Mouse (Mus musculus) thymus, postnatal 10 days (tissue): ENCODE results near the gene Pum2.

ENCODE experiments used
- DNase-seq, 2 experiments: peaks; one replicate each; pipeline ENCODE4 v3.0.0; 2021; ENCODE audit warnings: low spot score in 2 of 2

The Pum2 gene

GRCm38 (mm10) chr12:8793410-8794051, 119.6 kb downstream of the Pum2 start:
- DNase-seq, result no peak

- DNase-seq, result no peak
Measured at GRCm38 (mm10) chr12:8797936-8798335, 124.0 kb downstream of the Pum2 start.

DNA sequence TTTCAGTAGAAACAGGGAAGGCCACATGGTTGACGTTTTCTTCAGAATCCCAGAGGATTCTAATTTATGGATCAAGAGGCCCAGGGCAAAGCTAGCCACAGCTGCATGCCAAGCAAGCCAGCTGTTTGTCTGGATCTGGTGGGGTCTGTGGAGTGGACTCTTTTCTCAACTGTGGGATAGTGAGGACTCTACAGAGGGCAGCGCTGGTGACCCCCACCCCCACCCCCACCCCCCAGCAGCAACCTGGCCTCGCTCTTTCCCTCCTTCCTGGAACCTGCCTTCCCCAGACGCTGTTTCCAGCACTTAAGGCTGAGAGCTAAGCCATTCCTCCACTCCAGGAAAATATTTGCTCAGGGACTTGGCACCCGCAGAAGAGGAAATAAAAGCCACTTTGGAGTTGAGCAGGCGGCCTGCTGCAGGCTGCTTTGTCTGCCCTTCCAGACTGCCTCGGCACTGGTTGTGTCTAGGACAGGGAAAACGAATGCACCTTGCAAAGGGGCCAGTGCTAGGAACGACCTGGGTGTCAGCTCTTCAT, 124.6 kb downstream of the Pum2 start:
- no peak for DNase-seq
